Mouse (Mus musculus): ENCODE measurements at regions not wholly inside any gene's neighbourhood (a gene's known extent, or its start where the extent isn't known, plus 50 kb on each side); places are given as distances from the start of the nearest gene placed in this dataset.

- no peak for TF ChIP-seq EP300 (IDR thresholded peaks at IDR 0.05; ENCODE audit: insufficient read depth, low read depth, low read length)
- TF ChIP-seq CTCF (IDR thresholded peaks at IDR 0.05), result no peak
- TF ChIP-seq POLR2A (IDR thresholded peaks at IDR 0.05; ENCODE audit: insufficient read depth, low read depth, low read length), result no peak
- H3K27me3 ChIP-seq (ENCODE audit: control insufficient read depth, insufficient read depth, low read length), result no peaks in the 10 kb centered on the region
- H3K36me3 ChIP-seq (ENCODE audit: control insufficient read depth, insufficient read depth, low read length), result no peaks in the 10 kb centered on the region
- H3K27ac ChIP-seq, result no peak overlapping the region
- intact Hi-C loops (cut with DNase I), result no loop called here
- no peak for DNase-seq
- no peak overlapping the region for H3K9ac ChIP-seq (ENCODE audit: low read depth, low read length)
- no peak overlapping the region for H3K4me3 ChIP-seq
- H3K79me2 ChIP-seq (replicated peaks; ENCODE audit: control insufficient read depth, insufficient read depth, low read length), result no peaks in the 10 kb centered on the region
- H3K4me1 ChIP-seq (ENCODE audit: control insufficient read depth, insufficient read depth, low read length), result no peaks in the 10 kb centered on the region
Observed at GRCm38 (mm10) chr13:26594313-26594712, 175.7 kb downstream of the Hdgfl1 start.

DNA sequence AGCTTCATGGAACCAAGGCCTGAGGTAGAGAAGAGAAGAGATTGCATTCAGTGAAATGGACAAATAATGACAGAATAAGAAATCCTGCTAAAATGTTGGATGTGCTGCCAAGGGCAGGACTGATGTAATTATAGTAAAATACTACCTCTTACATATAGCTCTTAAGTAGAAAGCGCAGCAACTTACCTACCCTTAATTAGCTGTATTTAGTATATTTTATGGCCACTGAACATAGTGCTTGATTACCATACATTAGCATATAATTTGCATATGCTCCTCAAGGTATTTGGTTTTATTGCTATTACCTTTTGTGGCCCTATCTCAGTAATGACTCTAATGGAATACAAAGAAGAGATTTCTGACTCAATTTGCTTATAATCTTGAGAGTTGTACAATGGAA lies 176.2 kb downstream of the Hdgfl1 start:
- no peaks in the 10 kb centered on the region for H3K36me3 ChIP-seq (ENCODE audit: control insufficient read depth, insufficient read depth, low read length)
- DNase-seq, result no peak
- no peak overlapping the region for H3K9ac ChIP-seq (ENCODE audit: low read depth, low read length)
- no peak overlapping the region for H3K4me3 ChIP-seq
- no peaks in the 10 kb centered on the region for H3K79me2 ChIP-seq (replicated peaks; ENCODE audit: control insufficient read depth, insufficient read depth, low read length)
- intact Hi-C loops (cut with DNase I), result no loop called here
- TF ChIP-seq POLR2A (IDR thresholded peaks at IDR 0.05; ENCODE audit: insufficient read depth, low read depth, low read length), result no peak
- TF ChIP-seq EP300 (IDR thresholded peaks at IDR 0.05; ENCODE audit: insufficient read depth, low read depth, low read length), result no peak
- no peak for TF ChIP-seq CTCF (IDR thresholded peaks at IDR 0.05)
- H3K27me3 ChIP-seq (ENCODE audit: control insufficient read depth, insufficient read depth, low read length), result no peaks in the 10 kb centered on the region
- WGBS, result 97% methylated on average over 1 of the region's 1 CpGs
- H3K27ac ChIP-seq, result no peak overlapping the region
- no peaks in the 10 kb centered on the region for H3K4me1 ChIP-seq (ENCODE audit: control insufficient read depth, insufficient read depth, low read length)

DNA sequence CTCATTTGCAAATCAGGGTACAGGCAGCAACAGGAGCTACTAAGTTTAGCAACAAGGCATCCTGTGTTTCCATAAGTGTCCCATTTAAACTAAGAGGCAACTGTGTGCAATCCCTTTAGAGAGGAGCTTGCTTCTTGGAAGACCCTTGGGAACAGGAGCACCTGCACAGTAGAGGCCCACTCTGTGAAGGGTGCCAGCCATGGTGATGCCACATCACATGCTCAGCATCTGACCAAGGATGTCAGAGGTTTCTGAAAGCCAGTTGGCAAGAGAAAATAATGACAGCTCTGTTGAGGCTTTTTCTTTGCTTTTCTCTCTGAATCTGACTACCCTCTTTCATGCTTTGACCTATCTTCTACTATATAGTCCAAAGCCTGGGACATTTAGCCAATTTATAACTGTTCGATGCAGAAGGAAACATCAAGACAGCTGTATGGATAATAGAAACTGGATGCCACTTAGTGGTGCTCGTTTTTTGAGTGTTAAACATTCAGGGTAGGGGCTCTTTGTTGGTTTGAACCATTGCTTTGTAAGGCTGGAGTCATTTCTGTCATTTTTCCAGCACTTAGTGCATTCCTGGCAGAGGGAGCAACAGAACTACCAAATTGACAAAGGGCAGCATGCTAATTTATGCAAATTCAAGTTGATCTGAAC lies 193.9 kb downstream of the Hdgfl1 start:
- no peak overlapping the region for H3K27ac ChIP-seq
- 73% methylated on average over 2 of the region's 2 CpGs for WGBS
- no peak for TF ChIP-seq POLR2A (IDR thresholded peaks at IDR 0.05; ENCODE audit: insufficient read depth, low read depth, low read length)
- TF ChIP-seq EP300 (IDR thresholded peaks at IDR 0.05; ENCODE audit: insufficient read depth, low read depth, low read length), result no peak
- no peak for TF ChIP-seq CTCF (IDR thresholded peaks at IDR 0.05)
- H3K9ac ChIP-seq (ENCODE audit: low read depth, low read length), result no peak overlapping the region
- H3K79me2 ChIP-seq (replicated peaks; ENCODE audit: control insufficient read depth, insufficient read depth, low read length), result no peaks in the 10 kb centered on the region
- no peak overlapping the region for H3K4me3 ChIP-seq
- no peak for DNase-seq
- no peaks in the 10 kb centered on the region for H3K27me3 ChIP-seq (ENCODE audit: control insufficient read depth, insufficient read depth, low read length)
- no peaks in the 10 kb centered on the region for H3K4me1 ChIP-seq (ENCODE audit: control insufficient read depth, insufficient read depth, low read length)
- H3K36me3 ChIP-seq (ENCODE audit: control insufficient read depth, insufficient read depth, low read length), result no peaks in the 10 kb centered on the region
- intact Hi-C loops (cut with DNase I), result no loop called here

DNA sequence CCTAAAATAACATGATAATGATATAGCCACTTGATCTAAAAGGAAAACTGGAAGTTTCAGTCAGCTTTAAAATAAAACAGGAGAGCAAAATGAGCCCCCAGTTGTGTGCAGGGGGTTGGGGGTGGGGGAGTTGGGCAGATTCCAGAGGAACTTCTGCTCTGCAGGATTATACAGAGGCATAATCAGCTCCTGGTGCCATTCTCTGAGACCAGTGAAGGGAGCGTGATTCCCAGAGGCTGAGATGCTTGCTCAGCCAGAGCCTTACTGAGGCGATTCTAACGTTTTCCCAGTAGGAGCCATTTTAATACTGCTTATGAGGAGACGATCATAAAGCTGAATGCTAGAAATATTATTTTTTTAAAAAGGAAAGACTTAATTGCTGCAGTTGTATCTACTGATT lies 200.5 kb downstream of the Hdgfl1 start:
- Histone ChIP-seq H3K79me2 (replicated peaks; ENCODE audit: control insufficient read depth, insufficient read depth, low read length) (no peaks in the 10 kb centered on the region), H3K4me3 (no peak overlapping the region), H3K4me1 (ENCODE audit: control insufficient read depth, insufficient read depth, low read length) (peaks cover 2% of the 10 kb centered on the region; the same call in 1 of the 2 replicates), H3K27me3 (ENCODE audit: control insufficient read depth, insufficient read depth, low read length) (no peaks in the 10 kb centered on the region), H3K36me3 (ENCODE audit: control insufficient read depth, insufficient read depth, low read length) (no peaks in the 10 kb centered on the region), H3K9ac (ENCODE audit: low read depth, low read length) (no peak overlapping the region), H3K27ac (no peak overlapping the region)
- TF ChIP-seq CTCF (IDR thresholded peaks at IDR 0.05) (no peak), EP300 (IDR thresholded peaks at IDR 0.05; ENCODE audit: insufficient read depth, low read depth, low read length) (no peak), POLR2A (IDR thresholded peaks at IDR 0.05; ENCODE audit: insufficient read depth, low read depth, low read length) (no peak)
- no peak for DNase-seq
- intact Hi-C loops (cut with DNase I), result no loop called here
- 74% methylated on average over 4 of the region's 4 CpGs for WGBS

DNA sequence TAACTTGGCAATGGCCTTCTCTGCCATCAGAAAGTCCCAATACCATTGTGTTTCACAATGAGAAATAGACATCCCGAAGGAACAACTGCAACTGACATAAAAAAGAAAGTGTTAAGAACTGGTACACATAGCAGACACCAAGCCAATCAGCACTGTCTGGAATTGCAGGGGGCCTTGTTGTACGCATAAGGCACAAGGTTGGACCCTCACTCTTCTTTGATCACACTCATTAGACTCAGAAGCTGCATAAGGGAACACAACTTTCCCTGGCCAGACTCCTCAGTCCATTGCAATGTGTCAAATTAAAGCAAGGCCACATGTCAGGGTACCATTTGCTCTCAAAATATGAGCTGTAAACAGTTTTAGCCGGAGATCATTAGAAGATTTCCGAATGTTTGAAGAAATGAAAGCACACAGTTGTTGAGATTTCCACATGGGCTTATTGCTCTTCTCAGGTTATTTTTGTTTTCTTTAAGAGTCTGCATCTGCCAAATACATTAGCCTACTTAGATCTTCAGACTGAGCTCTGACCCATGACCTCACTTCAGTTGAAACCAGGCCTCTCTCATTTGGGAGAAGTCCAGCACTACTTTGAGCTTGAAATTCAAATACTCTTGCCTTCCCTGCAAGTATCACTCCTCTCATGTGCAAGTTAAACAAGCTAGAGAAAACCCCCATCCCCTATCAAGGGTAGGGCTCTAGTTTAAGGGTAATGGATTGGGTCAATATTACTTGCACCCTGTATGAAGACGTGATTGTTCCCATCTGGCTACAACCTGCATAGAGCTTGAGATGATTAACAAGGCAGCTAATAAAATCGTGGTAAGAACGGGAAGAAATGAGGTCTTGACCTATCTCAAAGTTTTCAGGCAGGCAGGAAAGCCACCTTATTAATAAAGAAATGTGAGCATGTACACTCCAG lies 204.8 kb downstream of the Hdgfl1 start:
- WGBS, result 65% methylated on average over 7 of the region's 7 CpGs
- peaks cover 2% of the 10 kb centered on the region; the same call in 1 of the 2 replicates for H3K4me1 ChIP-seq (ENCODE audit: control insufficient read depth, insufficient read depth, low read length)
- no peak overlapping the region for H3K9ac ChIP-seq (ENCODE audit: low read depth, low read length)
- H3K27me3 ChIP-seq (ENCODE audit: control insufficient read depth, insufficient read depth, low read length), result no peaks in the 10 kb centered on the region
- no peaks in the 10 kb centered on the region for H3K79me2 ChIP-seq (replicated peaks; ENCODE audit: control insufficient read depth, insufficient read depth, low read length)
- H3K4me3 ChIP-seq, result no peak overlapping the region
- H3K27ac ChIP-seq, result no peak overlapping the region; the same call in 1 of the 2 replicates
- intact Hi-C loops (cut with DNase I), result loop anchor here (5.0 kb wide), 1 partner anchor 208 kb away; no protein-coding TSS in a partner anchor
- no peaks in the 10 kb centered on the region for H3K36me3 ChIP-seq (ENCODE audit: control insufficient read depth, insufficient read depth, low read length)
- no peak for DNase-seq
- TF ChIP-seq EP300 (IDR thresholded peaks at IDR 0.05; ENCODE audit: insufficient read depth, low read depth, low read length), result no peak

GRCm38 (mm10) chr13:26558366-26558765 lies 211.6 kb downstream of the Hdgfl1 start:
- Histone ChIP-seq H3K36me3 (ENCODE audit: control insufficient read depth, insufficient read depth, low read length) (no peaks in the 10 kb centered on the region), H3K9ac (ENCODE audit: low read depth, low read length) (no peak overlapping the region), H3K79me2 (replicated peaks; ENCODE audit: control insufficient read depth, insufficient read depth, low read length) (no peaks in the 10 kb centered on the region), H3K4me1 (ENCODE audit: control insufficient read depth, insufficient read depth, low read length) (no peaks in the 10 kb centered on the region; the same call in 1 of the 2 replicates), H3K27ac (no peak overlapping the region), H3K4me3 (no peak overlapping the region), H3K27me3 (ENCODE audit: control insufficient read depth, insufficient read depth, low read length) (no peaks in the 10 kb centered on the region)
- 37% methylated on average over 1 of the region's 1 CpGs for WGBS
- no peak for TF ChIP-seq POLR2A (IDR thresholded peaks at IDR 0.05; ENCODE audit: insufficient read depth, low read depth, low read length)
- peak; percentile 35 for TF ChIP-seq CTCF (IDR thresholded peaks at IDR 0.05)
- TF ChIP-seq EP300 (IDR thresholded peaks at IDR 0.05; ENCODE audit: insufficient read depth, low read depth, low read length), result no peak
- intact Hi-C loops (cut with DNase I), result no loop called here
- no peak for DNase-seq
